Mouse (Mus musculus) bone marrow, adult 2 months (tissue): ENCODE results near the gene Slmap.

ENCODE experiments used
- CTCF ChIP-seq: fragments of 200-500 bp; IDR thresholded peaks from 2 replicates; pipeline ENCODE4 v1.5.1; 2011; ENCODE audit warnings: low read length, control low read depth; ENCODE audit not compliant: control insufficient read depth, insufficient read depth
- POLR2A ChIP-seq: fragments of 200-500 bp; IDR thresholded peaks from 2 replicates; pipeline ENCODE4 v1.6.1; 2011; ENCODE audit warnings: low read depth, mild to moderate bottlenecking, control low read depth, low read length, borderline replicate concordance; ENCODE audit not compliant: control insufficient read depth

DNA sequence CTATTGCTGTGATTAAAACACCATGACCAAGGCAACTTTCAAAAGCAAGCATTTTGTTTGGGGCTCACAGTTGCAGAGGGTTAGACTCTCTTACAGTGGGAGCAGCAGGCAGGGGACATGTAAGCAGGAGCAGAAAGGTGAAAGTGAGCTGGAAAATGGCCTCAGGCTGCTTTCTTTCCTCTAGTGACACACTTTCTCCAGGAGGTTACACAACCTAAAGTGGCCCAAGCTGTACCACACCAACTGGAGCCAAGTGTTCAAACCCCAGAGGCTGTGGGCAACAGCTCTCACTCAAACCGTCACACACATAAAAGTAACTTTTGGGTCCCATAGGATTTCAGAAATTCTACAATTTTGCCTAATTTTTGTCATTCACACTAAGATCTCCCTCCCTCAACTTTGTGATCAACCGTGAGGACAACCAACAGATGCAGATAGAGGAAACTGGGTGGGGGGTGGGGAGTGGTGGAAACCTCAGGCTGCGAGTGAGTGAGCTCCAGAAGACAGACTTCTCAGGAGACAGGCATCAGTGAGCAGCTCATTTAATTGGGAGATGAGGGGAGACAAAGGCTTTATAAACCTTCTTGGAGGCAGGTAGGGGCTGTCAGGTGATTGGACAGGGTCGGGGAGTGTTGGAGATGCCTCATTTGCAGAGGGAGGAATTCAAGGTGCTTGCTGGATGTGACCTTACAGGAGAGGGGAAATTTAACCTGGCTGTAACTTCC, 37.4 kb upstream of the Slmap start:
- TF ChIP-seq POLR2A (no peak), CTCF (no peak)
